Mouse (Mus musculus) duodenum, adult 2 months (tissue): ENCODE data around the gene Kcnmb2. TPM values are rescaled to one million over a fixed set of nuclear protein-coding genes. Genes with fewer than 3 reads are reported as not detected.

Source experiments
- polyA plus RNA-seq: library from polyadenylated mRNA; depleted of rRNA; stranded (reverse); fragments of >200 nt; gene quantifications from 2 replicates; pipeline ENCODE4 v1.2.3, GENCODE M21; 2012; ENCODE audit warnings: low replicate concordance; rRNA removed

Kcnmb2 gene
- polyA plus RNA-seq = not detected in 2 replicates

DNA sequence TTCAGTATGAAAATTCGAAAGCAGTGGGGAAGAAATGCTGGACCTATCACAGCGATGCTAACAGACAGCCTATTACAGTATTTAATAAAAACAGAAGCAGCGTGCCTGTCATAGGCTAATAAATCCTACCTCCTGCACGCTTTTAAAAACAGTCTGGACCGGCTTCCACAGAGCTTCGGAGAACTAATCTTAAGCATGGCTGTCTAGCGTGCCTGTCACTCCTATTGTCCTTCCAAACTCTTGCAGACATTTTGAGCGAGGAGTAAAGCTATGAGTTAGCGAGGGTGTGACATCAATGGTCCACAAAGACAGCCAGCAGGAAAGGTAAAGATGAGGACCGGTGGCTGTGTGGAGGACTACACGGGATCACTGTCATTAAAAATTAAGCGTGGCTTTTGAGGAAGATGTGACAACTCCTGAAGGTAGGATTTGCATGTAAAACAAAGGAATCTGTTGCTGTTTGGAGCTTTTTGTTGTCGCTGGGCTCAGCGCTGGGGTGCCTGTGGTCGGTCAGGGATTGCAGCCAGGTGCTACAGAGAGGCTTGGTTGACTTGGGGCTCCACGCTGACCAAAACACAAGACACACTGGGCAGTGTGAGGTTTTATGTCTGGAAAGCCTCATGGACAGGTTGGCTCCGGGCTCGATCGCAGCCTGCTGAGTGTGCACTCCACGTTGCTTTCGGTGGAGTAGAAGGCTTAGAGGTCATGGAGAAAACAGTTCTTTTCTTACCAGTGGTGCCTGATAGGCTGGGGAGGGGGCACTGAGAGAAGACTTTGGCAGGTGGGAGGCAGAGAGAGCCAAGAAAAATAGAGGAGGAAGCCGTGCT lies at the start of gene Kcnmb2:
Gene Kcnmb2, plus strand, starts transcription at position 4 of the 827 bp plus-strand sequence.

